Mouse (Mus musculus) erythroblast, embryonic 14.5 days (primary cell): ENCODE data around the gene Nphs1.

Experiments
- GATA1 ChIP-seq: IDR thresholded peaks from 2 replicates; pipeline ENCODE4 v1.6.1; 2012; ENCODE audit warnings: low read length, inconsistent platforms, mixed read lengths
- TAL1 ChIP-seq: IDR thresholded peaks from 3 replicates; pipeline ENCODE4 v1.6.1; 2012; ENCODE audit warnings: low read length, inconsistent platforms, mixed read lengths

DNA sequence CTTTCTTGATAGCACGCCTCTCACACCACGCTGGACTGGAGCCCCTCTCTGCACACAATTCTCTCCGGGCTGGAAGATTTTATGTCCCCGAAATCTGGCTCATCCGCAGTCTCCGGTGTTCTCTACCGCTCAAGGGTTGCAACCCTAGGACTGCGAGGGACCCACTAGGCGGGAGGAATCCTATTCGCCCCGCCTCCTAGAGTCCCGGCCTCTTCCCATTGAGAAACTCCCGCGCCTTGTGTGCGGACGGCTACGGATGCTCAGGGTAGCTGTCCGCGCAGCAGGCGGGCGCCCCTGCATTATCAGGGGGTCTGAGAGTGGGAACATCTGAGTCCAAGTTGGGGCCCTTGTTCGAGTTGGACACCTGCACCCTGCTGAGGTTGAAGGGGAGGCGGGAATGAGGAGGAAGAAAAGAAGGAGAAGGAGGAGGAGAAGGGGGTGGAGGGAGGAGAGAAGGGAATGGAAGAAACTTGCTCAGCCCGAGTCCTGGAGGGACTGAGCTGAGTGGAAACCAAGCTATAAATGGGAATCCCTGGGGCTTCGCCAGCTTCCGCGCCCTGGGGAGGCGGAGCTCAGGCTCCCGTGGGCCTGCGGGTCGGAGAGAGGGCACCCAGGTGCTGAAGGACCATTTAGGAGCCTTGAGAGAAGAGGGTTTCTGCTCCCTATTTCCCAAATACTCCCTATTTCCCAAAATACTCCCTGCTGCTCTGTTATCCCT, 1.0 kb upstream of the Nphs1 start:
- TF ChIP-seq GATA1 (no peak), TAL1 (no peak)
